Mouse (Mus musculus) left cerebral cortex, postnatal 36 days (tissue): ENCODE measurements around the gene Spata13. TPM values are rescaled to one million over a fixed set of nuclear protein-coding genes. Genes with fewer than 3 reads are reported as not detected.

ENCODE experiments used
- DNase-seq, 2 experiments: peaks; one replicate each; pipeline ENCODE4 v3.0.0; 2021 to 2022; ENCODE audit warnings: low spot score in 2 of 2, mixed read lengths in 1 of 2
- intact Hi-C: fragments of 180-260 bp; cut with DNase I; formaldehyde crosslinking; loops from one replicate; pipeline ENCODE4 v1.15.1; 2025
- total RNA-seq, 2 experiments: library from RNA; stranded (reverse); gene quantifications; 2 replicates each; pipeline ENCODE4 v1.2.3; 2021

Gene Spata13
- total RNA-seq, 2 experiments from 2014 or later = 10.4 to 20.6 TPM

DNA sequence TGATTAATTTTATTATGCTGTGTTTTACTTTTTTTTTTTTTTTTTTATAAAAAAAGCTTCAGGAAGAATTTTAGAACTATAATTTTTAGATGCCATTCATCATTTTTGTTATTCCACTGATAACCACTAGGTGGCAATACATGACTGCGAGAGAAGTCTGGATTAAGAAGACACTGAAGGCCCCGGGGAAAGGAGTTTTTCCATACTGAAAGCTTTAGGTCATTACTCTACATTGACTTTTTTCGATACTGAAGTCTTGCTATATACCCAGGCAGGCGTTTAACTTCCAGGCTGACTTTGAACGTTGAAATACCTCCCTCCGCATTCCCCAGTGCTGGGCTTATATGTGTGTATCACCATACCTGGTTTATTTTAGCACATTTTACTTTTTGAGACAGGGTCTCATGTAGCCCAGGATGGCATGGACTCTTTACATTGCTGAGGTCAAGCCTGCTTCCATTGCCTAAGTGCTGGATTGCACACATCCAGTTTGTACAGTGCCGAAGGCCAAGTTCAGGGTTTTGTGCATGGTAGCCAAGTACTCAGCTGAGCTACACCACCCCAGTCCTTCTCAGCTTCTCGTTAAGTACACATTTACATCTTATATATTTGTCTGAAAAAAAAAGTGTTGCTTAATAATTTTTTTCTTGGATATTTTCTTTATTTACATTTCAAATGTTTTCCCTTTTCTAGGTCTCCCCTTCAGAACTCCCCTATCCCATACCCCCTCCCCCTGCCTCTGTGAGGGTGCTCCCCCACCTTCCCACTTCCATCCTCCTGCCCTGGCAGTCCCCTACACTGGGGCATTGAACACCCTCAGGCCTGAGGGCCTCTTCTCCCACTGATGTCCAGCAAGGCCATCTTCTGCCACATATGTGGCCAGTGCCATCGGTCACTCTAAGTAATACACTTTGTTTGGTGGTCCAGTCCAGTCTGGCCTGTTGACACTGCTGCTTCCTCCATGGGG lies 166.2 kb downstream of the Spata13 start:
- no peak for DNase-seq
- intact Hi-C loops = loop anchor here (1.0 to 2.0 kb wide), 3 partner anchors 285 to 495 kb away; no protein-coding TSS in a partner anchor

DNA sequence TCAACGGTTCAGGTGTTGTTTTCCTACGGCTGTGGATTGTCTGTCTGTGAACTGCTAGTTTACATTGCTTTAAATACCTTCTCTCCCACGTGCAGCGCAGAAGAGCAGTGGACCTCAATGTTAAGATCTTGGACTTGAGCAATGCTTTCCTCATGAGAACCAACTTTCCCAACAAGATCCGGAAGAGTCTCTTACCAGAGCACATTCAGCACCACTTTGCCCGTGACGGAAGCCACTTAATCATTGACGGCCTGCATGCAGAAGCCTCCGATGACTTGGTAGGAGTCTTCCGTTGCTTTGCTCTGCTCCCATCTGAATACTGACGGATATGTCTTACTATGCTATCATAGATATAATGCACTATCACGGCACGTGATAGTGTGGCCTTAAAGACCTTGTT lies 168.2 kb downstream of the Spata13 start:
- no peak for DNase-seq
- intact Hi-C loops = no loop called here

DNA sequence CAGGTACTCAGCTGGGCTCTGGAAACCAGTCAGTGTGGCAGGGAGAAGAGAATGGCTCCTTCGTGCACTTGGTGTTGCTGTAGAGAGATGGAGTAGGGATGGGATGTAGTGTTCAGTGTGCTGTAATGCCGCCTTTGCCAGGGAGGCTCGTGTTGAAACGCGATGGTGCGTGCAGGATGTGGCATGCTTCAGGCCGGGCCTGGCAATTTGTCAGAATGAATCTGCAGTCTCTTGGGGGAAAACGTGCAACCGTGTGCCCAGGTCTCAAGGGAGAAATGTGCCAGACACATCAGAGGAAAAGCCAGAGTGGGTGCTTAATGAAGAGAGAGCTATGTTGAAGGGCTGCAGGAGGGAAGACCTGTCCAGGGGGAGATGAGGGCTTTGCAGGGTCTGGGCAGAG lies 171.2 kb downstream of the Spata13 start:
- intact Hi-C loops = no loop called here
- DNase-seq = no peak

DNA sequence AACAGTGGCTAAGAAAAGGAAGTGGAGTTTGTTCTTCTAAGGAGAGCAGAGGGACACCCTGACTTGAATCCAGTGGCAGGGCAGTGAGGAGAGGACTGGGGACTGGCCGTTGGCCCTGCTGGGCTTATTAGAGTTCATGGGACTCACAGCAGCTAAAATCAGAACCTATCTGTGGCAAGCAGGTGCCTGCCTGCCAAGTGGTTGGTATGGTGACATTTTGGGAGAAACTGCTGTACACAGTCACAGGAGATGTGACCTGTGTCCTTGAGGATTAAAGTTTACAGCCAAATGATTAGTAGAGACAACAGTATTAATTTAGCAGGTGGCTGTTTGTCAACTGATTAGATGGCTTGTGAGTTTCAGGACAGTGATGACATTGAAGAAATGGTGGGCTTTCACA lies 172.1 kb downstream of the Spata13 start:
- DNase-seq = no peak
- intact Hi-C loops = no loop called here

DNA sequence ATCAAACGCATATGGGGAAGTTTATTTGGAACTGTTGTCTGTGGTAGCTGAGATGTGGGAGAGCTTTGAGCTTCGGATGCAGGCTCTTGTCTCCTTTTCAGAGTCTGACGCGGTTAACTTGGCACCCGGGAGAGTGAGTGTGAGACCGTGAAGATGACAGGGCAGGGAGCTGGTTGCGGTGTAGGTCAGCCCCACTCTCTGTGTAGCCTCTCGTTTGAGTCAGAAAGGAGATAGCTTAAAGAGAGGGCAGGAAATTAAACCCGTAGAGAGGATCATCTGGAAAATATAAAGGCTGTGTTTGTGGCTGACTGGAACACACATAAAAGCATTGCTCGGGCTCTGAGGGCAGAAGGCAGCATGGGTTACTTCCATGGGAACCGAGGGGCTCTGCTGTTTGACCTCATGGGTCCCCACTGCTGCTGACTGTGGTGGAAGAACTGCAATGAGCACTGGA lies 173.1 kb downstream of the Spata13 start:
- peak; percentile 16 to 22 for DNase-seq

DNA sequence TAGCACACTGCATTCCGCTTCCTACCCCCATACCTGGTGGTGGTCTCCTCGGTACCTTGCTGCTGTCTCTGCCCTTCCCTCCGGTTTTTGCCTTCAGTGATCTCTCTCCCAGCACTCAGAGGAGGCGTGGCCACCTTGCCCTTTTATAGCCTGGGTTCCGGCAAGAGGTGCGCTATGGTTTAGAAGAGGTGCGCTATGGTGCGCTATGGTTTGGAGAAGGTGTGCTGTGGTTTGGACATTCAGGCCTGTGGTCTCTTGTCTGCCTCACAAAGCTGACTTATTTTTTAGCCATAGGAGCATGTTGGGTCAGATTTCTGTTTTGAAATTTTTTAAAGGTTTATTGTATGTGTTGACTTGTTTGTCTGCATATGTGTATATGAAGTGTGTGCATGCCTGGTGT lies 176.1 kb downstream of the Spata13 start:
- DNase-seq = no peak

More for the DNA sequence above, 173.1 kb downstream of the Spata13 start:
- intact Hi-C loops = no loop called here

DNA sequence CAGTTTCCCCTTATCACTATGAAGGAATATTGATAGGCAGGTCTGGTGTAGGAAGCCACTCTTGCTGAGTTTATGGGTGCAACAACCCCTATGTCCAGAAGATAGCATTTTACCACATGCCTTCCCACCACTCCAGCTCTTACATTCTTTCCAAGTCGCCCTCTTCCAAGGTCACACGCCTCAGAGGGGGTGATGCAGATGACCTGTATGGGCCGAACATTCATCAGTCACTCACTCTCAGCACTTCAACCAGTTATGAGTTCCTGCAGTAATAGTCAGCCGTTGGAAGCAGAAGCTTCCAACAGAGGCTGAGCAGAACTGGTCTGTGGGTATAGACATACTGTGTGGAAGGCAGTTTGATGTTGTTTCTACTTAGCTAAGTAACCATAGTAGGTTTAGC lies 177.7 kb downstream of the Spata13 start:
- intact Hi-C loops = no loop called here
- DNase-seq = no peak

More for the DNA sequence above, 176.1 kb downstream of the Spata13 start:
- intact Hi-C loops = no loop called here

Other genes starting within 250 kb of the Spata13 start
- gene C1qtnf9, start 134.1 kb downstream of the Spata13 start, total RNA-seq = under 1 TPM; 0.27 to 0.37 TPM
- 10 to 100 TPM; 25.4 to 25.8 TPM for gene Mipep, start 150.6 kb downstream of the Spata13 start, total RNA-seq